Mouse (Mus musculus) ES-Bruce4 (cell line): ENCODE measurements around the gene Pik3r6. TPM values are rescaled to one million over a fixed set of nuclear protein-coding genes. Genes with fewer than 3 reads are reported as not detected.

Experiments
- H3K27ac ChIP-seq: 2 replicates; pipeline ENCODE4 v1.5.1; 2012; ENCODE audit warnings: low read length, inconsistent platforms; ENCODE audit not compliant: insufficient read depth
- H3K27me3 ChIP-seq: 2 replicates; pipeline ENCODE4 v1.6.1; 2012; ENCODE audit warnings: mild to moderate bottlenecking, low read length, inconsistent platforms; ENCODE audit not compliant: control insufficient read depth, poor library complexity, insufficient read depth, severe bottlenecking
- H3K36me3 ChIP-seq: 2 replicates; pipeline ENCODE4 v1.6.1; 2012; ENCODE audit warnings: inconsistent platforms, mild to moderate bottlenecking, low read length, moderate library complexity; ENCODE audit not compliant: control insufficient read depth, poor library complexity, insufficient read depth, severe bottlenecking
- H3K4me1 ChIP-seq: one replicate; pipeline ENCODE4 v1.8.1; 2011; ENCODE audit warnings: low read length; ENCODE audit not compliant: control insufficient read depth, insufficient read depth
- H3K4me3 ChIP-seq: 2 replicates; pipeline ENCODE4 v1.5.1; 2011; ENCODE audit warnings: low read depth, mild to moderate bottlenecking, low read length
- H3K9ac ChIP-seq: 2 replicates; pipeline ENCODE4 v1.6.1; 2012; ENCODE audit warnings: low read depth, mild to moderate bottlenecking, inconsistent platforms; ENCODE audit not compliant: poor library complexity, severe bottlenecking
- H3K9me3 ChIP-seq: replicated peaks from 2 replicates; pipeline ENCODE4 v1.6.1; 2012; ENCODE audit warnings: mild to moderate bottlenecking, low read length, inconsistent platforms; ENCODE audit not compliant: control insufficient read depth, poor library complexity, insufficient read depth, severe bottlenecking
- CTCF ChIP-seq: IDR thresholded peaks from one replicate; pipeline ENCODE4 v1.8.1; 2011; ENCODE audit warnings: low read depth, low read length
- EP300 ChIP-seq: IDR thresholded peaks from 2 replicates; pipeline ENCODE4 v1.6.1; 2011; ENCODE audit warnings: low read depth, low read length; ENCODE audit not compliant: insufficient read depth
- POLR2A ChIP-seq: IDR thresholded peaks from one replicate; pipeline ENCODE4 v1.8.1; 2011; ENCODE audit warnings: low read length; ENCODE audit not compliant: insufficient read depth
- polyA plus RNA-seq: library from polyadenylated mRNA; stranded (reverse); fragments of >200 nt; gene quantifications from 2 replicates; pipeline ENCODE4 v1.2.4, GENCODE M21; 2011; ENCODE audit warnings: low read depth; ENCODE audit not compliant: missing spikeins, insufficient read depth, insufficient read length

Gene Pik3r6
- polyA plus RNA-seq, 1 experiment = not detected

DNA sequence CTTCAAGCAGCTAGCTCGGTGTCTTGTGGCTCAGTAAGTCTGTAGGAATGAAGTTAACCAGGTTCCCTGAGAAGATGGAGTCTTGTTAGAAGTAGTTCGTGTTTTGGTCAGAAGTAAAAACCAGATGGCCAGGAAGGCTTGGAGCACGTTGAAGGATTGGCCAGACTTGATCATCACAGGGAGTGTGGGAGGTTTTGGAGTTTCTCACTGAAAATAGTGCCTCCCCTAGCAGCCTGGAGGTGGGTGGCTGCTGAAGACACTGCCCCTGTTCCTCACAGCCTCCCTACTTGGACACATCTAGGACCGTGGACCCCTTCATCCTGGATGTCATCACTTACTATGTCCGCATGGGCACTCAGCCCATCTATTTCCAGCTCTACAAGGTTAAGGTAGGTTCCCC is 36.8 kb downstream of the Pik3r6 start:
- no peaks in the 10 kb centered on the region for H3K9me3 ChIP-seq
- H3K4me3 ChIP-seq = no peak overlapping the region
- H3K27me3 ChIP-seq = no peaks in the 10 kb centered on the region
- H3K4me1 ChIP-seq = no peaks in the 10 kb centered on the region
- H3K36me3 ChIP-seq = no peaks in the 10 kb centered on the region
- no peak overlapping the region for H3K27ac ChIP-seq
- no peak overlapping the region for H3K9ac ChIP-seq
- TF ChIP-seq POLR2A (no peak), CTCF (no peak), EP300 (no peak)

DNA sequence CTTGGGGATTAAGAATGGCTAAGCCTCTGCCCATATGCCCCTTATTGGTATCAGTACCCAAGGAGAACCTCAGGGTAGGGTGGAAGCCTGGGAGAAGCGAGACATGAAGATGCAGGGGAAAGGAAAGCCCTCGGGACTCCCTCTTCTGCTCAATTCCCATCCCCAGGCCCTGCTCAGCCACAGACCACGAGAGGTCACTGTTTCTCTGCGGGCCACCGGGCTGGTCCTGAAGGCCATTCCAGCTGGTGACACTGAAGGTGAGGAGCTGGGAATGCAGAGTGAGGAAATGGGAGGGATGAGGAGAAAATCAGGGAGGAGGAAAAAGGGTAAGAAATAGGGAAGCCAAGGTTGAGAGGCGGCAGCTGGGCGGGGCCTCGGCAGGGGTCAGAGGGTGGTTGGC is 41.7 kb downstream of the Pik3r6 start:
- Histone ChIP-seq H3K36me3 (no peaks in the 10 kb centered on the region), H3K9ac (no peak overlapping the region), H3K9me3 (no peaks in the 10 kb centered on the region), H3K4me3 (no peak overlapping the region), H3K27ac (no peak overlapping the region), H3K27me3 (no peaks in the 10 kb centered on the region), H3K4me1 (no peaks in the 10 kb centered on the region)
- no peak for TF ChIP-seq EP300
- no peak for TF ChIP-seq POLR2A
- TF ChIP-seq CTCF = peak; percentile 62

DNA sequence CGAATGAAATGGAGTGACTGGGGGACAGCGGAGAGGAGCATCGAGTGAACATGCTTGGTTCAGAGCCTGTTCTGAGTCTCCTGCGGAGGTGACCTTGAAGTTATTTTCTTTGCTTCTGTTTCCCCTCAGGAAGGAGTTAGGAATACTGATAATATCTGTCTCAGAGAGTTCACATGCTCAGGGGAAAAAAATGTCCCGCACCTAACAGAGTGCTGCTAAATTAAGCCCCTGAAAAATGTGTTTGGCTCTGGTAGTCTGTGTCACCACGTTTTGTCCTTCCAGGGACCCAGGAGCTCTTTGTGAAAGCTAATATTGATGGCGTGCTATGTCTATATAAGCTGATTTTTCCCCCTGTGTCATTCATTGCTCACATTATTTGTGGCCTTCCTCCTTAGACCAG is 42.4 kb downstream of the Pik3r6 start:
- Histone ChIP-seq H3K4me3 (no peak overlapping the region), H3K4me1 (no peaks in the 10 kb centered on the region), H3K27ac (no peak overlapping the region), H3K27me3 (no peaks in the 10 kb centered on the region), H3K9me3 (no peaks in the 10 kb centered on the region), H3K9ac (no peak overlapping the region), H3K36me3 (no peaks in the 10 kb centered on the region)
- no peak for TF ChIP-seq CTCF
- no peak for TF ChIP-seq EP300

DNA sequence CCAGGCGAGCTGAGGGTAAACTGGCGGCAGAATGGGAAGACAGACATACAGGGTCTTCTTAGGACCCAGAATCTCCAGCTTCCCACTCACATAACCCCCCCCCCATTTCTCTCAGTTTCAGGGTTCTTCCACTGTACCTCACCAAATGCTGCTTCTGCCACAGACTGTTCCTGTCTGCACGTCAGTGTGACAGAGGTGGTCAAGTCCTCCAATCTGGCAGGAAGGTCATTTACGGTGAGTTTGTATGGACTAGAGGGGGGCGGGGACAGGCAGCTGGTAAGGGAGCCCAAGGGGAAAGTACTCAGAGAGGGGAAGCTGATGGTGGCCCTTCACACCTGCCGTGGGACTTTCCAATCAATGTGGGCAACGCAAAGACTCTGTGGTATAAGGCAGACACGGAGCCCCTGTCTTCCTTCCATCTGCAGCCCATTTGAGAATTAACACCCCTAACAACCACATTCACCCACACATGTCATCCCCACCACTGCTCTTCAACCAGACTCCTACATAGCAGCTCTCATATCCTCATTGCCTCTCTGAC is 42.9 kb downstream of the Pik3r6 start:
- Histone ChIP-seq H3K27ac (no peak overlapping the region), H3K27me3 (no peaks in the 10 kb centered on the region)
- no peak for TF ChIP-seq EP300
- TF ChIP-seq POLR2A = no peak
- no peak for TF ChIP-seq CTCF

DNA sequence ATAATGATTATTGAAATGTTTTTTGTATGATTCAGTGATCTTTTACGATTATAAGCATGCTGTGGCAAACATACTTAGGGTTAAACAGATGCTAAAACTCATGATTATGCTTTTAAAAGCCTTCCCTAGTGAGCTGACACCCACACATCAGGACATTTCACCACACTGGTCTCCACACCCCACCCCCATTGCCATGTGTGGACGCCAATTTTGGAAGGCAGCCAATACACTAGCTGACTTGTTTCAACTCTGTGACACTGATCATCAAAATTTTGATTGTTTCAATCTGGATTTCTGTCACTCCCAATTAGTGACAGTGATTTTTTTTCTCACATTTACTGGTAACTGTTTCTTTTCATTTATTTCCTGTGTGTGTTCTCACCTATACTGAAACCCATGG is 44.7 kb downstream of the Pik3r6 start:
- TF ChIP-seq EP300 (no peak), CTCF (no peak), POLR2A (no peak)
- Histone ChIP-seq H3K27ac (no peak overlapping the region), H3K4me3 (no peak overlapping the region), H3K9me3 (no peaks in the 10 kb centered on the region), H3K4me1 (no peaks in the 10 kb centered on the region), H3K9ac (no peak overlapping the region), H3K27me3 (no peaks in the 10 kb centered on the region), H3K36me3 (no peaks in the 10 kb centered on the region)

More for the DNA sequence above, 42.9 kb downstream of the Pik3r6 start:
- Histone ChIP-seq H3K36me3 (no peaks in the 10 kb centered on the region), H3K9me3 (no peaks in the 10 kb centered on the region), H3K4me1 (no peaks in the 10 kb centered on the region), H3K4me3 (no peak overlapping the region), H3K9ac (no peak overlapping the region)

DNA sequence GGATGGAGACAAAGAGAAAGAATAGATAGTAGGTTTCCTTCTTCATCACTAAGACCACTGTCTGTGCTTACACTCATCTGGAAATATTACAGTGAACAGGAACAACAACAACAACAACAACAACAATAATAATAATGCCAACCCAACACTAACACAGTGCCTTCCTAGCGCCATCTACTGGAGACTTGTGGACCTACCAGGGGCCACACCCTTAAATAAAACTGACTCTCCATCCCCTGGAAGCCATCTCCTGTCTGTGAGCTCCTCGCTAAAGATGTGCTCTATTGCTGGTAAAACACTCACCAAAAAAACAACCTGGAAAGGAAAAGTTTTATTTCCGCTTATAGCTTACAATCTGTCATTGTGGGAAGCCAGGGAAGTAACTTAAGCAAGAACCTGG is 46.8 kb downstream of the Pik3r6 start:
- Histone ChIP-seq H3K9ac (no peak overlapping the region), H3K9me3 (no peaks in the 10 kb centered on the region), H3K27ac (no peak overlapping the region), H3K27me3 (no peaks in the 10 kb centered on the region), H3K4me1 (no peaks in the 10 kb centered on the region), H3K4me3 (no peak overlapping the region), H3K36me3 (no peaks in the 10 kb centered on the region)
- peak; percentile 34 for TF ChIP-seq CTCF
- TF ChIP-seq POLR2A = no peak
